Mouse (Mus musculus) CD4-positive, CD25-positive, alpha-beta regulatory T cell (primary cell): ENCODE measurements around the gene Gatc. TPM values are rescaled to one million over a fixed set of nuclear protein-coding genes. Genes with fewer than 3 reads are reported as not detected.

Source experiments
- polyA plus RNA-seq: library from polyadenylated mRNA; unstranded; fragments of 100-300 nt; shearing (Covaris generic); gene quantifications from one replicate; pipeline ENCODE4 v1.2.1, GENCODE M21; 2017

Gatc gene
- polyA plus RNA-seq: 27.5 TPM

GRCm38 (mm10) chr5:115340577-115341313, at the start of gene Gatc, which contains the start of gene Triap1:
Gatc (minus strand) TSS chr5:115341178.
Triap1 (plus strand) TSS chr5:115341225.

GRCm38 (mm10) chr5:115348546-115349224, 7.7 kb upstream of the Gatc start, which contains the start of gene Cox6a1:
Cox6a1 (minus strand) TSS chr5:115348981.

GRCm38 (mm10) chr5:115326875-115327609, 13.9 kb downstream of the Gatc start, which contains the start of gene Srsf9:
Srsf9 (plus strand) TSS chr5:115327177.

GRCm38 (mm10) chr5:115300792-115301614, 40.0 kb downstream of the Gatc start, which contains the start of gene Dynll1:
Dynll1 (minus strand) TSS chr5:115300999.

Other genes starting within 250 kb of the Gatc start
- not detected for gene Gm10401, start 242.9 kb downstream of the Gatc start, polyA plus RNA-seq
- 37.5 TPM for gene Acads, start 221.8 kb downstream of the Gatc start, polyA plus RNA-seq
- gene Unc119b, start 206.2 kb downstream of the Gatc start, polyA plus RNA-seq: 53.0 TPM
- 95.4 TPM for gene Mlec, start 183.0 kb downstream of the Gatc start, polyA plus RNA-seq
- 0.55 TPM for gene Cabp1, start 146.8 kb downstream of the Gatc start, polyA plus RNA-seq
- gene Pop5, start 105.3 kb downstream of the Gatc start, polyA plus RNA-seq: 192 TPM
- gene Rnf10, start 68.3 kb downstream of the Gatc start, polyA plus RNA-seq: 131 TPM
- gene Coq5, start 61.5 kb downstream of the Gatc start, polyA plus RNA-seq: 38.0 TPM
- gene Dynll1, start 40.2 kb downstream of the Gatc start, polyA plus RNA-seq: 468 TPM
- gene Srsf9, start 14.0 kb downstream of the Gatc start, polyA plus RNA-seq: 154 TPM
- gene Triap1, start within 50 bp of the Gatc start, polyA plus RNA-seq: 48.4 TPM
- 526 TPM for gene Cox6a1, start 7.8 kb upstream of the Gatc start, polyA plus RNA-seq
- not detected for gene Msi1, start 88.4 kb upstream of the Gatc start, polyA plus RNA-seq
- gene Pla2g1b, start 125.1 kb upstream of the Gatc start, polyA plus RNA-seq: not detected
- 19.2 TPM for gene Sirt4, start 143.5 kb upstream of the Gatc start, polyA plus RNA-seq
- gene Pxn, start 165.5 kb upstream of the Gatc start, polyA plus RNA-seq: 54.3 TPM
- gene Rplp0, start 218.3 kb upstream of the Gatc start, polyA plus RNA-seq: 1,728 TPM
- 57.4 TPM for gene Gcn1l1, start 224.1 kb upstream of the Gatc start, polyA plus RNA-seq